Mouse (Mus musculus): ENCODE measurements around the gene Hils1. TPM values are rescaled to one million over a fixed set of nuclear protein-coding genes. Genes with fewer than 3 reads are reported as not detected.

Gene Hils1
- not detected for total RNA-seq (2021)
- long read RNA-seq, experiment 1, result 0 reads
- long read RNA-seq, experiment 2, result 0 reads

DNA sequence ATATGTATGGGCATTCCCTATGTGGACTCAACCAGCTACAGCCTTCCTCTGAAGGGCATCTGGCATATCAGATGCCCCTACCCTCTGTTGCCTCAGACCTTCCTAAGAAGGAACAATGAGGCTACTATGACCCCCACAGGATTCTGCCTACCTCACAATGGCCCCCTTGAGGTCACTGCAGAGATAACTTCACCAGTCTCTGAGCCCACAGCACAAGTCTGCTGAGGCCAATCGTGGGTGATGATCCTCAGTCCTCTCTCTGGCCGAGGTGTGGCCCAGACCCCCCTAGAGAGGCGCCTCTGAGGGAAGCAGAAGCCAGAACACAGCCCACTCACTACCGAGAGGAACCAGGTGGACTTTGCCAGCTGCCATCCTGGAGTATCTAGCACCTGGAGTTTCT is at the start of gene Hils1:
Hils1 (plus strand) TSS at position 175 of the 400 bp plus-strand sequence.
- DNase-seq (ENCODE audit: low spot score in 2 of 2), result no peak

- DNase-seq (ENCODE audit: low spot score in 2 of 2), result no peak
These were observed 49.7 kb upstream of the Hils1 start for GRCm38 (mm10) chr11:94917717-94918116.

DNA sequence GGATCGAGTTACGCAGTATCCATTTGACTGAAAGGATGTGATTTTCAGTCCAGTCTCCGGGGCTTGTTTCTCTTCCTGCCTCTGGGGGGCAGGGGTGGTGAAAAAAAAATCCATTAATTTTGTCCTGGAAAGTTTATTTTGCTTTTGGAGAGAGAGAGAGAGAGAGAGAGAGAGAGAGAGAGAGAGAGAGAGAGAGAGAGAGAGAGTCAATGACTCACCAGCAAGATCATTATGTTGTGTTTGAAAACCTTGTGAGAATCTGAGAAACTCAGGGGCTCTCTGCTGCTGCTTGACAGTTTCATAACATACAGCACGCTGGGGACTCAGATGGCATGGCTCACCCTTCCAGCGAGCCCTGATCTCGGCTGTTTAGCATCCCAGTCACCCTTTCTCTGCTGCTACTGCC is 46.4 kb upstream of the Hils1 start:
- DNase-seq (ENCODE audit: low spot score in 2 of 2), result no peak

- no peak for DNase-seq (ENCODE audit: low spot score in 2 of 2)
These were observed 42.4 kb upstream of the Hils1 start for GRCm38 (mm10) chr11:94924977-94925376.

GRCm38 (mm10) chr11:94926431-94926830 is 41.0 kb upstream of the Hils1 start:
- DNase-seq (ENCODE audit: low spot score in 2 of 2), result no peak

GRCm38 (mm10) chr11:94927771-94928291 is 39.6 kb upstream of the Hils1 start:
- no peak for DNase-seq (ENCODE audit: low spot score in 2 of 2)

DNA sequence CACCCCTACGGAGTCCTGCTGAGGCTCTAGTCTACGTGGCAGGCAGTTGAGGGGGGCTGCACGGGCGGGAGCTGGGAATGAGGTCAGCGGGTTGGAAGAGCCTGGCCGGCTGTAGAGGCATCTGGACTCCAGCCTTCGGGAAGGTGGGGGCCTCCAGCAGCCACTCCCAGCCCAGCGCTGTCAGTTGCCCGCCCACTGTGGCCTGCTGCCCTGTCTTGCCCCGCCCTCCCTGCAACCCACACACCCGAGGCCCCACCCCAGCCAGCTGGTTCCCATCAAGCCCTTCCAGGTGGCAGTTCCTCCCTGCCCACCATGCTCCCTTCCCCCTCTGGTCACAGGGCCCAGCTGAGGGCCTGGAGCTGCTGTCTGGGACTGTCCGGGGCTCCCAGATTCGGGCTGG is 38.6 kb upstream of the Hils1 start:
- DNase-seq (ENCODE audit: low spot score in 2 of 2), result peak; percentile 27 to 37

GRCm38 (mm10) chr11:94929599-94929998 is 37.8 kb upstream of the Hils1 start:
- no peak for DNase-seq (ENCODE audit: low spot score in 2 of 2)

- no peak for DNase-seq (ENCODE audit: low spot score in 2 of 2)
These were observed 37.2 kb upstream of the Hils1 start for GRCm38 (mm10) chr11:94930151-94930550.

DNA sequence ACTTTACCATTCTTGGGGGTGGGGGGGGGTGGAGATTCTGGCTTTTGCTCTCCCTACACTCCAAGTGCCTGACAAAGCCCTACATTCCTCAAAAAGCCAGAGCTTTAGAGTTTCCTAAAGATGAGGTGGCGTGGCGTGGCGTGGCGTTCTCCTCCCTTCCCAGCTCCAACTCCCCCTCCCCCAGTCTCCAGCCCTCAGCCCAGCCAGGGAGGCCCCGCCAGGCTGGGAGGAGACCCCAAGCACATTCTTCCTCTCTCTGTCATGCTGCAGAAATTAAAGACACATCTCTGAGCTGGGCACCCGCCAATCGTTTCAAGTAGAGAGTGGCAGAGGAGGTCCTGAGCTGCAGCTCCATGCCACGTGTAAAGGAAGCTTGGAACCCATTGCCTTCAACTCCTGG is 33.8 kb upstream of the Hils1 start:
- no peak for DNase-seq (ENCODE audit: low spot score in 2 of 2)

DNA sequence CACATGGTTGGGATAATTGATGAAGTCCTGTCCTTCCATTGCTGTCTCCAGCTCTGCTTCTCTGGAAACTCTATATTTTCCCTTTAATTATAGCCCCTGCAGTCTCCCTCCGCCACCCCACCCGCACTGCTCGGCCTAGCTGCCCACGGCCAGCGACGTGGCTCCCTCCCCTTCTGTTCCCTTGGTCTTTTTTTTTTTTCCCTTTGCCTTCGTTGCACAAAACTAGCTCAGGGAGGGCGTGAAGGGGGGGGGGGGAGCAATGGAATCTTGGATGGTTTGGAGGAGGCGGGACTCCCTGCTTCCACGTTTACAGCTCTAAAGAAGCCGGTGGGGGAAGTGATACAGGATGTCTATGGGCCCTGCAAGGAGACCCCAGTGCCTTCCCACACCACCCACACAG is 32.9 kb upstream of the Hils1 start:
- DNase-seq (ENCODE audit: low spot score in 2 of 2), result no peak

GRCm38 (mm10) chr11:94936045-94936444 is 31.3 kb upstream of the Hils1 start, which contains the start of gene Col1a1:
Gene Col1a1 (plus strand): TSS chr11:94936224.
- DNase-seq (ENCODE audit: low spot score in 2 of 2), result no peak

- DNase-seq (ENCODE audit: low spot score in 2 of 2), result peak; percentile 64 to 79
These were observed 30.5 kb upstream of the Hils1 start for GRCm38 (mm10) chr11:94936851-94937295.

DNA sequence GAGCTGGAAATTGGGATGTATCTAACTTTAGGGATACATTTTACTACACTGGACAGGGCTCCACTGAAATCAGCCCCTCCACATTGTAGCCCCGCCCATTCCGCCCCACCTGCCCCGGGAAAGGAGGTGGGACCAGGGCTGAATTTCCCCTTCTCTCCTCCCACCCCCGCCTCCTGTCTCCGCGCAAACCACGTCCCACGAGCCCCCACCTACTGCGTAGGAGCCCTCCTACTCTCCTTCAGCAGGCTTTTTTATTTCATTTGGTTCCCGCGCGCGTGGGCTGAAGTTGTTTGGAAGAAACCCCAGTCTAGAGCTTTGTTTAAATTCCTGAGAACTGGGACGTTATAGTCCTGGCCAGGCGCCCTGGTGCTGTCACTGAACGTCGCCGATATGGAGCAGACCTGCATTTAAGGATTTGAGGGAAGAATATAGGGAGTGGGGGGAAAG is 30.0 kb upstream of the Hils1 start:
- no peak for DNase-seq (ENCODE audit: low spot score in 2 of 2)

DNA sequence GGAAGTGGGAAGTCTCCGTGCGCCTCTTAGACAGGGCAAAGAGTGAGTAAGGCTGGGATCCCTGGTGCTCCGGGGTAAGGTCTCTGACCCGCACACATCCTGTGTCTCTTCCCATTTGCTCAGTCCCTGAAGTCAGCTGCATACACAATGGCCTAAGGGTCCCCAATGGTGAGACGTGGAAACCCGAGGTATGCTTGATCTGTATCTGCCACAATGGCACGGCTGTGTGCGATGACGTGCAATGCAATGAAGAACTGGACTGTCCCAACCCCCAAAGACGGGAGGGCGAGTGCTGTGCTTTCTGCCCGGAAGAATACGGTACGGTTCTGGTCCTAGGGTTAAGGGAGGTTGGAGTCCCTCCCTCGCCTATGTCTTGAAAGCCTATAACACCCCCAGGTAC is 29.6 kb upstream of the Hils1 start:
- DNase-seq (ENCODE audit: low spot score in 2 of 2), result no peak

- DNase-seq (ENCODE audit: low spot score in 2 of 2), result no peak
These were observed 29.1 kb upstream of the Hils1 start for GRCm38 (mm10) chr11:94938296-94938695.

DNA sequence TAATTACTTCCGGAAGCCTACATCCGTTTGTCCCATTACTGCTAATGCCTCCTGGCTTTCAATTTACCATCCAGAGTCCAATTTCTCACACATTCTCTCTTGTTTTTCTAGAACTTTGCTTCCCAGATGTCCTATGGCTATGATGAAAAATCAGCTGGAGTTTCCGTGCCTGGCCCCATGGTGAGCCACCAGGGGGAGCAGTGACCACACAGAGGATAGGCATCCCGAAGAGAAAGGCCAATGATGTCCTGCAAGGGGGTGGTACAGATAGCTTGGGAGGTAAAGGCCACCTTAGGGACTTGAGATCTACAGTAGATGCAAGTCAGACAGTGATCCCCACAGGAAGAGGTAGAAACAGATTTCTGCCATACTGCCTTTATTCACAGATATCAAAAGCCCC is 28.1 kb upstream of the Hils1 start:
- peak in 1 of 2 experiments; percentile 60 for DNase-seq (ENCODE audit: low spot score in 2 of 2)

- DNase-seq (ENCODE audit: low spot score in 2 of 2), result no peak
These were observed 26.3 kb upstream of the Hils1 start for GRCm38 (mm10) chr11:94941121-94941520.

GRCm38 (mm10) chr11:94941776-94942175 is 25.6 kb upstream of the Hils1 start:
- DNase-seq (ENCODE audit: low spot score in 2 of 2), result no peak

- no peak for DNase-seq (ENCODE audit: low spot score in 2 of 2)
These were observed 24.9 kb upstream of the Hils1 start for GRCm38 (mm10) chr11:94942282-94943023.

- no peak for DNase-seq (ENCODE audit: low spot score in 2 of 2)
These were observed 24.3 kb upstream of the Hils1 start for GRCm38 (mm10) chr11:94943054-94943453.

DNA sequence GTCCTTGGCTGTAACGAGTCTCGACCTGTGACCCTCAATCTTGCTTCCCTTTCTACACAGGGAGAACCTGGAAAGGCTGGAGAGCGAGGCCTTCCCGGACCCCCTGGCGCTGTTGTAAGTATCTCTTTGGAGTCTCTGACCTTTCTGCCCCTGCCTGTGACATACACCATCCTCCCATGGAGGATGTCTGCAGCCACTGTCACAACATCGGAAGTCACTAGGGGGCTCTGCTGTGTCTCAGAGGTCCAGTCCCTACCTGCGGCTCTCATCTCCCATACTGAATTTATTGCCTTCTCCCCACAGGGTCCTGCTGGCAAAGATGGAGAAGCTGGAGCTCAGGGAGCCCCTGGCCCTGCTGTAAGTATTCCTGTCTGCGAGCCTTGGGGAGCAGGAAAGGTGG is 23.1 kb upstream of the Hils1 start:
- DNase-seq (ENCODE audit: low spot score in 2 of 2), result no peak

DNA sequence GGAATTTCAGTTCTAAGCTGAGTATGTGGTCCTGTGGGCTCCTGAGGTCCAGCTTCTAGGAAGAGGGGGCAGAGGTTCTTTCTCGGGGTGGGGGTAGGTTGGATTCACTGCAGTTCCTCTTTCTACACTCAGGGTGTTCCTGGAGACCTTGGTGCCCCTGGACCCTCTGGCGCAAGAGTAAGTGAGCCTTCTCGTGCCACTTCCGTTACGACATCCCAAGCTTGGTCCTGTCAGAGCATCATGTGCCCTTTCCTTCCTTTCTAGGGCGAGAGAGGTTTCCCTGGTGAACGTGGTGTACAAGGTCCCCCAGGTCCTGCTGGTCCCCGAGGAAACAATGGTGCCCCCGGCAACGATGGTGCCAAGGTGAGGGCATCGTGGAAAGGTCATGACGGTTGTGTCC is 22.2 kb upstream of the Hils1 start:
- no peak for DNase-seq (ENCODE audit: low spot score in 2 of 2)
